In the genomic region with DNA sequence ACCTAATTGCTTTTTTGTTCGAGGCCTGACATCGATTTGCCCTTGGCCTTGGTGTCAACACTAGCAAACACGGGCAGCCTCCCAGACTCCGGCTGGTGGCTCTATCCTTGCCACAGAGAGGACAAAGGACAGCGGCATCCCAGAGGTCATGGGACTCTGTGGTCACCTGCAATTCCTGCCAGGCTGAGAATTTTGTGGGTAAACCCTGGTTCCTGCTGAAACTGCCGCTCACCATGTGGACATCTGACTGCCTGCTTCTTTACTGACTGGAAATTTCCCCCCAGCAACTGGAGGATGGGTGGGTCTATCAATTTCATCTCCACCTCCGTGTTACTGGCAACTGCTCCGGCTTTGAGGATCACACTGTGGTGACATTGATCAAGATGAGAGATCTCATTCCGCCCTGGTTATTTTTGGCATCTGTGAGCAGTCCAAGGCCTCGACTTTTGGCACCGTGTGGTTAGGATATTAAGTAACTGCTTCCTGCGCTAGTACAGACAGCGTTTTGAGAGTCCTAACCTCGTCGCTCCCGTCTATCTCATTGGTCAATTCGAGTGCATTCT, we compare ENCODE assay signal across 8 mouse cellular contexts.
A peak's percentile ranks its signal among the peaks of the same experiment; 100 is the strongest.
DNase-seq lines count a peak whose midpoint lies in the region; ATAC-seq and TF ChIP-seq lines count a peak whose summit lies in the region.

No protein-coding gene starts in this region.

- no peaks in the 10 kb centered on the region for H3K36me3 ChIP-seq in heart, embryonic 16.5 days (ENCODE audit: control insufficient read depth, insufficient read depth)
- H3K36me3 ChIP-seq in midbrain, embryonic 11.5 days (ENCODE audit: control insufficient read depth, insufficient read depth, low read length) = no peaks in the 10 kb centered on the region

- no peak for TF ChIP-seq POLR2A in bone marrow, adult 2 months (IDR thresholded peaks at IDR 0.05; ENCODE audit: borderline replicate concordance, control insufficient read depth, low read depth, low read length)

- H3K9me3 ChIP-seq in heart, embryonic 16.5 days (replicated peaks; ENCODE audit: control insufficient read depth, low read length) = no peaks in the 10 kb centered on the region
- no peaks in the 10 kb centered on the region for H3K9me3 ChIP-seq in midbrain, embryonic 11.5 days (ENCODE audit: control insufficient read depth, low read length)

- no peak overlapping the region for H3K9ac ChIP-seq in heart, embryonic 16.5 days (ENCODE audit: low read length)
- H3K9ac ChIP-seq in midbrain, embryonic 11.5 days (ENCODE audit: low read length) = no peak overlapping the region

- no peaks in the 10 kb centered on the region for H3K27me3 ChIP-seq in heart, embryonic 16.5 days (ENCODE audit: control insufficient read depth, insufficient read depth, low read length)
- no peaks in the 10 kb centered on the region for H3K27me3 ChIP-seq in midbrain, embryonic 11.5 days (ENCODE audit: control insufficient read depth, insufficient read depth, low read length)

- DNase-seq in kidney, adult 8-10 months = peak; percentile 40 to 50
- no peak for DNase-seq in kidney, postnatal 10 days
- peak; percentile 61 for DNase-seq in lung, postnatal 25 days (ENCODE audit: low spot score)
- DNase-seq in left cerebral cortex, adult 9 months (ENCODE audit: low spot score in 2 of 2) = no peak
- no peak for DNase-seq in frontal cortex, postnatal 14 days (ENCODE audit: low spot score in 2 of 2)
- no peak for DNase-seq in midbrain, embryonic 11.5 days (ENCODE audit: low spot score, missing footprints)

- no peak for ATAC-seq in heart, embryonic 16.5 days (replicated peaks; ENCODE audit: extremely low read depth, insufficient read depth, low FRiP score)
- ATAC-seq in midbrain, embryonic 11.5 days (ENCODE audit: low FRiP score) = no peak

- H3K27ac ChIP-seq in bone marrow, adult 2 months (ENCODE audit: control insufficient read depth, insufficient read depth, low read depth, low read length, poor library complexity) = peak overlapping the region; percentile 20; the same call in 1 of the 2 replicates
- peak overlapping the region; percentile 20 for H3K27ac ChIP-seq in heart, embryonic 16.5 days (ENCODE audit: low read length)
- H3K27ac ChIP-seq in midbrain, embryonic 11.5 days (ENCODE audit: low read depth, low read length) = no peak overlapping the region

- TF ChIP-seq CTCF in bone marrow, adult 2 months (IDR thresholded peaks at IDR 0.05; ENCODE audit: control insufficient read depth, insufficient read depth, low read length) = no peak

- 23% methylated on average over 17 of the region's 17 CpGs for WGBS in bone marrow, adult 2 months
- 43% methylated on average over 17 of the region's 17 CpGs for WGBS in heart, embryonic 16.5 days
- WGBS in midbrain, embryonic 11.5 days = 83% methylated on average over 17 of the region's 17 CpGs

- no peak overlapping the region for H3K4me3 ChIP-seq in bone marrow, adult 2 months (replicated peaks; ENCODE audit: control insufficient read depth, low read depth, low read length)
- H3K4me3 ChIP-seq in heart, embryonic 16.5 days (ENCODE audit: low read length) = no peak overlapping the region
- no peak overlapping the region for H3K4me3 ChIP-seq in midbrain, embryonic 11.5 days (ENCODE audit: low read depth, low read length)

- H3K4me1 ChIP-seq in bone marrow, adult 2 months (ENCODE audit: control insufficient read depth, insufficient read depth, low read length) = peaks cover 2% of the 10 kb centered on the region
- H3K4me1 ChIP-seq in heart, embryonic 16.5 days (ENCODE audit: control insufficient read depth, insufficient read depth, low read length) = peaks cover 35% of the 10 kb centered on the region
- H3K4me1 ChIP-seq in midbrain, embryonic 11.5 days (ENCODE audit: control insufficient read depth, insufficient read depth, low read length) = peaks cover 13% of the 10 kb centered on the region

- no peak overlapping the region for H3K4me2 ChIP-seq in heart, embryonic 16.5 days (ENCODE audit: low read depth, low read length)
- no peak overlapping the region for H3K4me2 ChIP-seq in midbrain, embryonic 11.5 days

Comparison
In these comparisons a context has a peak if more than half of its experiments do, and no peak if none do; other contexts are left out.
1. DNase-seq: peak in kidney, adult 8-10 months (2 of 2) and lung, postnatal 25 days (single experiment); none in kidney, postnatal 10 days (single experiment), left cerebral cortex, adult 9 months (0 of 2), frontal cortex, postnatal 14 days (0 of 2) and midbrain, embryonic 11.5 days (single experiment).